Mouse (Mus musculus) heart, adult 2 months (tissue): ENCODE measurements around the gene Gm45623. TPM values are rescaled to one million over a fixed set of nuclear protein-coding genes. Genes with fewer than 3 reads are reported as not detected.

ENCODE experiments used
- DNase-seq, 2 experiments: peaks; one replicate each; pipeline ENCODE4 v3.0.0; 2021
- H3K27ac ChIP-seq: fragments of 200-600 bp; 2 replicates; pipeline ENCODE4 v1.8.1; 2022
- H3K27me3 ChIP-seq: fragments of 200-500 bp; 2 replicates; pipeline ENCODE4 v1.6.1; 2012; ENCODE audit warnings: mild to moderate bottlenecking, low read length, inconsistent platforms, mixed read lengths; ENCODE audit not compliant: control insufficient read depth, insufficient read depth
- H3K36me3 ChIP-seq: fragments of 200-500 bp; 2 replicates; pipeline ENCODE4 v1.6.1; 2012; ENCODE audit warnings: low read length, inconsistent platforms; ENCODE audit not compliant: control insufficient read depth, insufficient read depth
- H3K4me1 ChIP-seq: fragments of 200-500 bp; 2 replicates; pipeline ENCODE4 v1.6.1; 2011; ENCODE audit warnings: low read length; ENCODE audit not compliant: control insufficient read depth, insufficient read depth
- H3K4me3 ChIP-seq: fragments of 200-600 bp; 2 replicates; pipeline ENCODE4 v1.8.1; 2022
- H3K79me2 ChIP-seq: fragments of 200-500 bp; replicated peaks from 2 replicates; pipeline ENCODE4 v1.6.1; 2012; ENCODE audit warnings: mild to moderate bottlenecking, inconsistent platforms, low read length, moderate library complexity, mixed read lengths; ENCODE audit not compliant: control insufficient read depth, insufficient read depth
- H3K9ac ChIP-seq: fragments of 200-500 bp; 2 replicates; pipeline ENCODE4 v1.6.1; 2012; ENCODE audit warnings: low read depth, mild to moderate bottlenecking, control low read depth, inconsistent platforms, low read length, mixed read lengths
- CTCF ChIP-seq: fragments of 200-600 bp; IDR thresholded peaks from 2 replicates; pipeline ENCODE4 v1.8.1; 2022; ENCODE audit warnings: antibody characterized with exemption, mild to moderate bottlenecking, moderate library complexity
- EP300 ChIP-seq: fragments of 200-500 bp; IDR thresholded peaks from 2 replicates; pipeline ENCODE4 v1.6.1; 2011; ENCODE audit warnings: low read depth, low read length, control low read depth; ENCODE audit not compliant: insufficient read depth
- POLR2A ChIP-seq: fragments of 200-500 bp; IDR thresholded peaks from 2 replicates; pipeline ENCODE4 v1.6.1; 2011; ENCODE audit warnings: mild to moderate bottlenecking, low read depth, low read length, control low read depth; ENCODE audit not compliant: insufficient read depth
- WGBS: fragments of 180-500 bp; shearing (Covaris S2); methylation state at CpG from one replicate; pipeline ENCODE4 v1.1.7; 2018; 5-methylcytosine and 5-hydroxymethylcytosine counted together
- intact Hi-C: fragments of 180-260 bp; cut with DNase I; formaldehyde crosslinking; loops from one replicate; pipeline ENCODE4 v1.15.1; 2025
- polyA plus RNA-seq: library from polyadenylated mRNA; depleted of rRNA; stranded (reverse); fragments of >200 nt; gene quantifications from 2 replicates; pipeline ENCODE4 v1.2.3, GENCODE M21; 2012
- total RNA-seq, 2 experiments: library from RNA; stranded (reverse); gene quantifications; 2 replicates each; pipeline ENCODE4 v1.2.3; 2021

The Gm45623 gene
- total and polyA plus RNA-seq, 3 experiments = not detected

DNA sequence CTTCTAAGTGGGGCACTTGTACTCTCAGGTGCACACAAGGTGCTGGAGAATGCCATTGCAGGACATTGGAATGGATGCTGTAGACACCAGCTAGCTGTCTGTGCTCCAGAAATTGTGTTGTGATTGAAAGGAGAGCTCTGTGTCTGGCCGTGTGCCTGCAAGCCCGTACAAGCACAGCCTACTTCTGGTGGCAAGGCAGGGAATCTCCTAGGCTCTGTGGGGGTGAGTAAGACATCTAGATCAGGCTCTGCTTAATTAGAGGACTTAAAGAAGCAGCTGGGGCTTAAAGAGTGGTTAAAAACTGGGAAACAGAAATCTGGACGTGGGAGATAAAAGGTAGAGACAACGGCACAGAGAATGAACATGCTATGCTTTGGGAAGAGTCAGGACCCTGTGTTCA, 46.0 kb downstream of the Gm45623 start:
- peaks cover 20% of the 10 kb centered on the region for H3K4me1 ChIP-seq

DNA sequence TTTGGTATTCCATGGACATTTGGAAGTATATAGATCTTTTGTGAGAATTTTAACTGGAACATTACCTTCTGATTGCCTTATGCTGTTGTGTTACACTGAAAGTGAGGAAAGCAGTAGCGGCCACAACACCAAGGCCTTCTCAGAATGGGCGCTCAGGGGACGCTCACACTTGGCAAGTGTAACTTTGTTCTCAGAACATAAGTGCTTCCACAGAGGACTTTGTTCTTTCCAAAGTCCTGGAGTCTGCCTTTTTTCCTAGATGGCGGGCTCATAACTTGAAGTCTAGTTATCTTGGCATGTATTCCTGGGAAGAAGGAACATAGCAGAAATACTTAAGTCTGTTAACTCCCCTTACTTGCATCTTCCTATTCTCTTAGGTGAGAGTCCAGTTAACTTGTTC, 46.5 kb downstream of the Gm45623 start:
- H3K4me1 ChIP-seq = peaks cover 23% of the 10 kb centered on the region
- WGBS = 61% methylated on average over 4 of the region's 4 CpGs
- H3K9ac ChIP-seq = no peak overlapping the region
- intact Hi-C loops = no loop called here
- DNase-seq = no peak
- H3K27ac ChIP-seq = no peak overlapping the region
- H3K4me3 ChIP-seq = no peak overlapping the region
- no peaks in the 10 kb centered on the region for H3K27me3 ChIP-seq
- H3K36me3 ChIP-seq = peaks cover 12% of the 10 kb centered on the region
- TF ChIP-seq POLR2A (no peak), CTCF (no peak), EP300 (no peak)
- H3K79me2 ChIP-seq = peaks cover 10% of the 10 kb centered on the region

More for the DNA sequence above, 46.0 kb downstream of the Gm45623 start:
- WGBS = 43% methylated on average over 4 of the region's 4 CpGs
- Histone ChIP-seq H3K4me3 (no peak overlapping the region), H3K36me3 (peaks cover 12% of the 10 kb centered on the region), H3K79me2 (peaks cover 11% of the 10 kb centered on the region), H3K27me3 (no peaks in the 10 kb centered on the region), H3K27ac (no peak overlapping the region), H3K9ac (no peak overlapping the region)
- no peak for DNase-seq
- TF ChIP-seq CTCF (no peak), POLR2A (no peak)
- intact Hi-C loops = no loop called here

DNA sequence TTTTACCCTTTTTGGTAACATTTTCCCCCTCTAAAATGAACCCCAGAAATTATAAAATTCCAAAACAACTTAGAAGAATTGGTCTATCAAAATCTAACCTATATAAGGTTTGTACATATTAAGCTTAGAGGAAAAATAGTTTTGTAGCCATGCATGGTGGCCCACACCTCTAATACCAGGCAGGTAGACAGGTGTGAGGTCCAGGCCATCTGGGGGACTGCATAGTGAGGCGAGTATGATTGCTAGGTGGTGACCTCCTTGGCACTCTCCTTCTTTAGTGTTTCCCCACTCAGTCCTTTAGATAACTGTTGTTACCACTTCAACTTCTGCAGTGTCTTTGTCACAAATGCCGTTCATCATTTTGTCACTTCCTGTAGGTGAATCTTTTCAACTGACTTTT, 49.0 kb downstream of the Gm45623 start:
- H3K4me3 ChIP-seq = peak overlapping the region; percentile 77; the same call in 1 of the 2 replicates
- H3K27ac ChIP-seq = peak overlapping the region; percentile 62
- H3K27me3 ChIP-seq = no peaks in the 10 kb centered on the region
- no peak for DNase-seq
- 0 out of 2 replicates have a peak, but pooled peaks cover 5% of the 10 kb centered on the region for H3K79me2 ChIP-seq
- H3K4me1 ChIP-seq = peaks cover 17% of the 10 kb centered on the region
- WGBS = 49% methylated on average over 2 of the region's 2 CpGs
- peaks cover 12% of the 10 kb centered on the region for H3K36me3 ChIP-seq
- intact Hi-C loops = loop anchor here (5.0 kb wide), 2 partner anchors 33 to 42 kb away; no protein-coding TSS in a partner anchor
- no peak for TF ChIP-seq CTCF
- no peak for TF ChIP-seq EP300
- TF ChIP-seq POLR2A = no peak
- no peak overlapping the region for H3K9ac ChIP-seq

DNA sequence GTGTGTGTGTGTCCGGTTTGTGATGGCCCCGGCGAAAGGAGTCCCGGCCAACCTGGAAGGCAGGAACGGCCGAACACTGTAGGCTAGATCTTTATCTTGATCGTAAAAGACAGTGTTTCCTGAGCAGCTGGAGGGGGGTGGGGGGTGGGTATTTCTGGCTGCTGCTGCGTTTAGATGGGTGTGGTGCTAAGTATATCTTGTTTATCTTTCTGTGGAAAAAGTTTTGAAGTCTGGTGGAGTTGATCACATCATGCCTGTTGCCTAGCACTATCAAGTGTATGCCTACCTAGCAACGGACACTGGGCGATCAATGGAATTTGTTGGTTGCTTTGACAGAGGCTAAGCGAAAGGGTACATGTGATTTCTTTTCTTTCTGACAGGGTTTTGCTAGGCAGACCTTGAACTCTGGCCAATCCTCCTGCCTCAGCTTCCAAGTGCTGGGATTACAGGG, 49.7 kb downstream of the Gm45623 start:
- peak overlapping the region; percentile 77 for H3K9ac ChIP-seq
- TF ChIP-seq EP300 = peak; percentile 43
- no peak for TF ChIP-seq CTCF
- TF ChIP-seq POLR2A = no peak
- peak overlapping the region; percentile 77 for H3K4me3 ChIP-seq
- peak in 1 of 2 experiments; percentile 43 for DNase-seq
- H3K79me2 ChIP-seq = 0 out of 2 replicates have a peak, but pooled peaks cover 5% of the 10 kb centered on the region
- 3% methylated on average over 11 of the region's 11 CpGs for WGBS
- peaks cover 17% of the 10 kb centered on the region for H3K4me1 ChIP-seq
- H3K27me3 ChIP-seq = no peaks in the 10 kb centered on the region
- intact Hi-C loops = loop anchor here (5.0 kb wide), 2 partner anchors 33 to 42 kb away; no protein-coding TSS in a partner anchor
- H3K27ac ChIP-seq = peak overlapping the region; percentile 62
- H3K36me3 ChIP-seq = peaks cover 12% of the 10 kb centered on the region

DNA sequence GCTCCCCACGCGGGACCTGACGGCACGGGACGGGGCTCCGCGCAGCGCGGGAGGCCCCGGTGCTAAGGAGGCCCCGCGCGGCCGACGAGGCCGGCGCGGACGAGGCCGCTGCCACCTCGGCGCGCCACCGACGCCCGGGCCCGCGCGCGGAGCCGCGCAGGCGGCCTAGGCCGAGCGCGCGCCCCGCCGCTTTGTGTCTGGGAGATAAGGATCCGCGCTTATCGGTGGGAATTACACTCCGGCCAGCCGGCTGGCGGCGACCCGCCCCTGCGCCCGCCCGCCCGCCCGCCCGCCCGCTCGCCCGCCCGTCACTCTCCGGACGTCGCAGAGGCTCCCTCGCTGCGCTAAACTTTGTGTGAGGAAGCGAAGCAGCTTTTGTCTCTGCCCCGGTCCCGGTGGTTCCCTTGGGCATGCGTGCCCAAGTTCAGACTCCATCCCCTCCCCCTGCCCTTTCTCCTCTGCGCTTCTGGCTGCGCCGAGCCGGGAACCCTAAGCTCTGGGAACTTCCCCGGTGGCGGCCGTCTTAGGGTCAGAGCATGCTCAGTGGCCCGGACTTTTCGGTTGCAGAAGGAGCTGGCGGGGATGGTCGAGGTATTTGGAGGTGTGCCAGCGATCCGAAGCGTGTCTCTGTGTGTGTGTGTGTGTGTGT, 50.3 kb downstream of the Gm45623 start:
- Histone ChIP-seq H3K36me3 (peaks cover 12% of the 10 kb centered on the region), H3K4me3 (peak overlapping the region; percentile 77), H3K27ac (peak overlapping the region; percentile 98), H3K79me2 (0 out of 2 replicates have a peak, but pooled peaks cover 4% of the 10 kb centered on the region), H3K27me3 (no peaks in the 10 kb centered on the region), H3K4me1 (peaks cover 17% of the 10 kb centered on the region), H3K9ac (peak overlapping the region; percentile 81)
- peak; percentile 19; the same call in 1 of the 2 replicates for TF ChIP-seq POLR2A
- TF ChIP-seq EP300 = no peak
- WGBS = under 1% methylated on average over 74 of the region's 80 CpGs
- intact Hi-C loops = loop anchor here (5.0 kb wide), 2 partner anchors 34 to 41 kb away; no protein-coding TSS in a partner anchor
- DNase-seq = peak; percentile 81 to 84
